Mouse (Mus musculus): ENCODE measurements around the gene Ifnz.
"Not testable (repeated sequence)": the region's sequence is repeated elsewhere in the genome, so short reads cannot be mapped to it uniquely, and the experiment has no call there.

Ifnz gene

GRCm38 (mm10) chr4:88781831-88782230, at the start of gene Ifnz:
Gene Ifnz (plus strand): TSS chr4:88782131.
- not testable (repeated sequence) for DNase-seq (ENCODE audit: low spot score in 2 of 2)

GRCm38 (mm10) chr4:88738480-88738879, 43.5 kb upstream of the Ifnz start:
- DNase-seq (ENCODE audit: low spot score in 2 of 2) = peak in 1 of 2 experiments; percentile 63

GRCm38 (mm10) chr4:88739036-88739435, 42.9 kb upstream of the Ifnz start:
- no peak for DNase-seq (ENCODE audit: low spot score in 2 of 2)

GRCm38 (mm10) chr4:88741426-88741825, 40.5 kb upstream of the Ifnz start:
- no peak for DNase-seq (ENCODE audit: low spot score in 2 of 2)

- DNase-seq (ENCODE audit: low spot score in 2 of 2) = no peak
Observed at GRCm38 (mm10) chr4:88742771-88743371, 39.1 kb upstream of the Ifnz start.

- DNase-seq (ENCODE audit: low spot score in 2 of 2) = no peak
Observed at GRCm38 (mm10) chr4:88744207-88744606, 37.7 kb upstream of the Ifnz start.

GRCm38 (mm10) chr4:88749926-88750325, 32.0 kb upstream of the Ifnz start:
- DNase-seq (ENCODE audit: low spot score in 2 of 2) = no peak

- DNase-seq (ENCODE audit: low spot score in 2 of 2) = peak; percentile 81
Observed at GRCm38 (mm10) chr4:88754818-88755340, 27.1 kb upstream of the Ifnz start, which contains the start of gene Gm13271. Gene Gm13271 (plus strand): TSS chr4:88754868.

GRCm38 (mm10) chr4:88756581-88757513, 25.1 kb upstream of the Ifnz start:
- peak in 1 of 2 experiments; percentile 29 for DNase-seq (ENCODE audit: low spot score in 2 of 2)

- DNase-seq (ENCODE audit: low spot score in 2 of 2) = peak; percentile 91 to 94
Observed at GRCm38 (mm10) chr4:88757628-88758031, 24.3 kb upstream of the Ifnz start.

GRCm38 (mm10) chr4:88758751-88759150, 23.2 kb upstream of the Ifnz start:
- DNase-seq (ENCODE audit: low spot score in 2 of 2) = peak; percentile 23 to 44

- DNase-seq (ENCODE audit: low spot score in 2 of 2) = peak; percentile 44 to 67
Observed at GRCm38 (mm10) chr4:88759610-88760268, 22.2 kb upstream of the Ifnz start, which contains the start of gene Gm13283. Gene Gm13283 (plus strand): TSS chr4:88760119.

- DNase-seq (ENCODE audit: low spot score in 2 of 2) = peak; percentile 85
Observed at GRCm38 (mm10) chr4:88760431-88760830, 21.5 kb upstream of the Ifnz start.

- peak; percentile 64 to 73 for DNase-seq (ENCODE audit: low spot score in 2 of 2)
Observed at GRCm38 (mm10) chr4:88761776-88762175, 20.2 kb upstream of the Ifnz start.

- DNase-seq (ENCODE audit: low spot score in 2 of 2) = peak; percentile 32 to 35
Observed at GRCm38 (mm10) chr4:88762341-88762740, 19.6 kb upstream of the Ifnz start.

GRCm38 (mm10) chr4:88763384-88764018, 18.4 kb upstream of the Ifnz start:
- peak; percentile 76 to 78 for DNase-seq (ENCODE audit: low spot score in 2 of 2)

GRCm38 (mm10) chr4:88773534-88773933, 8.4 kb upstream of the Ifnz start, which contains the start of gene Gm13290:
Gene Gm13290 (plus strand): TSS chr4:88773834.
- not testable (repeated sequence) for DNase-seq (ENCODE audit: low spot score in 2 of 2)

- not testable (repeated sequence) for DNase-seq (ENCODE audit: low spot score in 2 of 2)
Observed at GRCm38 (mm10) chr4:88776622-88777021, 5.3 kb upstream of the Ifnz start, which contains the start of gene Gm13289. Gene Gm13289 (plus strand): TSS chr4:88776922.

- DNase-seq (ENCODE audit: low spot score in 2 of 2) = not testable (repeated sequence)
Observed at GRCm38 (mm10) chr4:88779550-88779949, 2.4 kb upstream of the Ifnz start, which contains the start of gene Gm13272. Gene Gm13272 (plus strand): TSS chr4:88779850.

GRCm38 (mm10) chr4:88780320-88780719, 1.6 kb upstream of the Ifnz start:
- DNase-seq (ENCODE audit: low spot score in 2 of 2) = not testable (repeated sequence)

GRCm38 (mm10) chr4:88782335-88782734, 404 bp downstream of the Ifnz start:
- not testable (repeated sequence) for DNase-seq (ENCODE audit: low spot score in 2 of 2)

Measured in heart, adult 9 months (tissue).